Mouse (Mus musculus) heart, embryonic 15.5 days (tissue): ENCODE results near the gene Olfr368. TPM values are rescaled to one million over a fixed set of nuclear protein-coding genes. Genes with fewer than 3 reads are reported as not detected.

Source experiments
- ATAC-seq: fragments of 200-750 bp; cut with Nextera tagmentation; replicated peaks from 2 replicates; pipeline ENCODE4 v1.8.0; 2017; ENCODE audit warnings: low read depth, moderate TSS enrichment; ENCODE audit not compliant: insufficient number of reproducible peaks, insufficient read depth, low FRiP score
- H3K27ac ChIP-seq: fragments of 300-500 bp; sonication (generic); 2 replicates; pipeline ENCODE4 v1.5.1; 2015; ENCODE audit warnings: mild to moderate bottlenecking, inconsistent platforms
- H3K27me3 ChIP-seq: fragments of 300-500 bp; sonication (generic); 2 replicates; pipeline ENCODE4 v1.6.1; 2015; ENCODE audit warnings: inconsistent platforms
- H3K36me3 ChIP-seq: fragments of 300-500 bp; sonication (generic); 2 replicates; pipeline ENCODE4 v1.6.1; 2015; ENCODE audit warnings: mild to moderate bottlenecking, inconsistent platforms
- H3K4me1 ChIP-seq: fragments of 300-500 bp; sonication (generic); replicated peaks from 2 replicates; pipeline ENCODE4 v1.6.1; 2015; ENCODE audit warnings: inconsistent platforms
- H3K4me2 ChIP-seq: fragments of 300-500 bp; sonication (generic); 2 replicates; pipeline ENCODE4 v1.6.1; 2015; ENCODE audit warnings: inconsistent platforms, mild to moderate bottlenecking, moderate library complexity
- H3K4me3 ChIP-seq: fragments of 300-500 bp; sonication (generic); 2 replicates; pipeline ENCODE4 v1.5.1; 2015; ENCODE audit warnings: mild to moderate bottlenecking, inconsistent platforms
- H3K9ac ChIP-seq: fragments of 300-500 bp; sonication (generic); 2 replicates; pipeline ENCODE4 v1.6.1; 2015; ENCODE audit warnings: mild to moderate bottlenecking, inconsistent platforms
- H3K9me3 ChIP-seq: fragments of 300-500 bp; sonication (generic); replicated peaks from 2 replicates; pipeline ENCODE4 v1.6.1; 2016; ENCODE audit warnings: inconsistent platforms
- WGBS: fragments of 180-500 bp; shearing (Covaris S2); methylation state at CpG from one replicate; pipeline ENCODE4 v1.1.7; 2015; ENCODE audit warnings: mixed read lengths; 5-methylcytosine and 5-hydroxymethylcytosine counted together
- polyA plus RNA-seq: library from polyadenylated mRNA; unstranded; fragments of >200 nt; fragmentation: Nextera tagmentation; extraction: Ambion mirVana; gene quantifications from 2 replicates; pipeline ENCODE4 v1.2.1, GENCODE M21; 2015

The Olfr368 gene
- not detected in 2 replicates for polyA plus RNA-seq

DNA sequence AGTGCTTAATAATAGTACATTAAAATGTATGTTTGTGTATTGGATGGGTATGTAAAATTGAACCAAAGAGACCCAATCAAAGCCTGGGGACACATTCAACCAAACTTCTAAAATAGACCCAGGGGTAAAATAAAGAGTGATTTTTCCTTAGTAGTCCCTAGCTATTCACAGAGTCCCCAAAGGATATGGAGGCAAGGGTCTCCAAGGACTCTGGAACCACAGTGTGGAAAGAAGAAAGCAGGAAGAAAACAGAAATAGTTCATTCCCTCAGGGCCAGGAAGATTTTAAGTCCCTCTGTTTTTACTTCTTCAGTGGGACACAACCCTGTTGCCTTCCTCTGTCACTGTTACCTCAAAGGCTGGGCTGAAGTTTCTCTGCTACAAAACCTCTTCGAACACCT lies at the start of gene Olfr368:
Gene Olfr368 (plus strand): TSS at position 301 of the 400 bp plus-strand sequence.
- no peak for ATAC-seq
- WGBS = 81% methylated on average over 1 of the region's 1 CpGs
- no peaks in the 10 kb centered on the region for H3K9me3 ChIP-seq
- no peak within 1 kb of the TSS for H3K4me2 ChIP-seq
- no peaks in the 10 kb centered on the region for H3K4me1 ChIP-seq
- H3K36me3 ChIP-seq = no peaks in the 10 kb centered on the region
- H3K9ac ChIP-seq = no peak within 1 kb of the TSS
- H3K4me3 ChIP-seq = no peak within 1 kb of the TSS
- no peaks in the 10 kb centered on the region for H3K27me3 ChIP-seq
- no peak within 1 kb of the TSS for H3K27ac ChIP-seq

GRCm38 (mm10) chr2:37333321-37333720 lies 7.0 kb downstream of the Olfr368 start:
- ATAC-seq = no peak
- no peak overlapping the region for H3K4me2 ChIP-seq
- H3K4me1 ChIP-seq = no peaks in the 10 kb centered on the region
- H3K27ac ChIP-seq = no peak overlapping the region
- no peak overlapping the region for H3K4me3 ChIP-seq
- no peak overlapping the region for H3K9ac ChIP-seq
- H3K9me3 ChIP-seq = no peaks in the 10 kb centered on the region
- H3K27me3 ChIP-seq = no peaks in the 10 kb centered on the region
- WGBS = 69% methylated on average over 2 of the region's 2 CpGs
- no peaks in the 10 kb centered on the region for H3K36me3 ChIP-seq

DNA sequence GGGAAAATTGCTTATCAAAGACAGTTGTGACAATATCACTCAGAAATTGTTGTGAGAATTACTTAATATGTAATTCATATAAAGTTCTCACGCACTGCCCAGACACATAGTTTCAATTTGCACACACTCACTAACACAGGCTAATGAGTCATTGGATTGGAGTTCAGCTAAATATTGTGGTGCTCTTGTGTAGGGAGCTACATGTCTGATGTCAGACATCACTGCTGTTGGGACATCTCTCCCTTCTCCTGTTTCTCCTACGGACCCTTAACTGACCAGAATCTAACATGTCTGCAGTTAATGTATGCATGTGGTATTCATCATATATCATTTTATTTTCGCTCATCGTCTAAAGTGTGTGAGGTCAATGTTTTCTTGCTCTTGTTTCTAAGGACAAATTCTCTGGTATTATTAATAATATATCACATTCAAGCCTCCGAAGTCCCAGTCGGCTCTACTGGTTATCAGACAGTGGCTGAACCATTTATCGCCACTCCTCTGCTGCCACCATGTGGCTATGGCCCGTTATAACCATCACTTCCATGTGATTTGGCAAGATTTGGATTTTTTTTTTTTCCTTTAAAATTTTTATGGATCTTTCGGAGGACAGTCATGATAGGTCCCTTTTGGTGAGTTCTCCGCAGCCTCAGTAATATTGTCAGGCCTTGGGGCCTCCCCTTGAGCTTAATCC lies 12.3 kb downstream of the Olfr368 start:
- WGBS = 50% methylated on average over 10 of the region's 10 CpGs
- H3K4me1 ChIP-seq = no peaks in the 10 kb centered on the region
- no peak overlapping the region for H3K4me3 ChIP-seq
- no peak overlapping the region for H3K4me2 ChIP-seq
- ATAC-seq = no peak
- H3K9me3 ChIP-seq = no peaks in the 10 kb centered on the region
- no peaks in the 10 kb centered on the region for H3K27me3 ChIP-seq
- no peak overlapping the region for H3K9ac ChIP-seq
- H3K27ac ChIP-seq = no peak overlapping the region
- H3K36me3 ChIP-seq = no peaks in the 10 kb centered on the region

DNA sequence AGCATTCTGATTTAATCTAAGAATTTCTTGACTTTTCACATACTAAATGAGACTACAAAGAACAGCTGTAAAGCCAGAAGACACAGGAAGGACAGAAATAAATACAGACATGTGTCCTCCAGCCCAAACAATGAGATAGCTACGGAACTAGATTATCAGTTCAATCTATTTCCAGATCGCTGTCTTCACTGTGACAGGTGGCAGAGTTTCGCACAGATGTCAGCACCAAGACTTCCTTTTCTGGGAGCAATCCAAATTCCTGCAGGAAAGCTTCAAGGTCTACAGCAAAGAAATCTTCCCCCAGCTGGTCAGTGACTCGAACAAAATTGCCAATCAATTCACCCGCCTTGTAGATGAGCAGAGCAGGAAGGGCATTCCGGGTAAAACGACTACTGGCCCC lies 25.4 kb downstream of the Olfr368 start:
- no peak overlapping the region for H3K27ac ChIP-seq
- H3K9ac ChIP-seq = no peak overlapping the region
- WGBS = 79% methylated on average over 7 of the region's 7 CpGs
- H3K36me3 ChIP-seq = peaks cover 60% of the 10 kb centered on the region
- no peaks in the 10 kb centered on the region for H3K27me3 ChIP-seq
- H3K4me3 ChIP-seq = no peak overlapping the region
- H3K4me2 ChIP-seq = no peak overlapping the region
- no peak for ATAC-seq
- H3K9me3 ChIP-seq = no peaks in the 10 kb centered on the region
- H3K4me1 ChIP-seq = no peaks in the 10 kb centered on the region

GRCm38 (mm10) chr2:37355571-37355970 lies 29.3 kb downstream of the Olfr368 start:
- Histone ChIP-seq H3K4me3 (no peak overlapping the region), H3K9me3 (no peaks in the 10 kb centered on the region), H3K4me1 (peaks cover 10% of the 10 kb centered on the region), H3K27ac (no peak overlapping the region), H3K27me3 (no peaks in the 10 kb centered on the region), H3K36me3 (peaks cover 56% of the 10 kb centered on the region), H3K9ac (no peak overlapping the region), H3K4me2 (no peak overlapping the region)
- WGBS = 88% methylated on average over 5 of the region's 5 CpGs
- no peak for ATAC-seq

- peak; percentile 99 for ATAC-seq
- Histone ChIP-seq H3K27me3 (no peaks in the 10 kb centered on the region), H3K4me2 (peak within 1 kb of the TSS; percentile 79), H3K36me3 (peaks cover 28% of the 10 kb centered on the region), H3K4me3 (peak within 1 kb of the TSS; percentile 96), H3K9me3 (no peaks in the 10 kb centered on the region), H3K27ac (peak within 1 kb of the TSS; percentile 100), H3K9ac (peak within 1 kb of the TSS; percentile 82), H3K4me1 (peaks cover 10% of the 10 kb centered on the region)
- WGBS = under 1% methylated on average over 42 of the region's 42 CpGs
These were observed 32.6 kb downstream of the Olfr368 start, which contains the start of gene Pdcl for GRCm38 (mm10) chr2:37358633-37359540. Gene Pdcl (minus strand): TSS chr2:37359332.

DNA sequence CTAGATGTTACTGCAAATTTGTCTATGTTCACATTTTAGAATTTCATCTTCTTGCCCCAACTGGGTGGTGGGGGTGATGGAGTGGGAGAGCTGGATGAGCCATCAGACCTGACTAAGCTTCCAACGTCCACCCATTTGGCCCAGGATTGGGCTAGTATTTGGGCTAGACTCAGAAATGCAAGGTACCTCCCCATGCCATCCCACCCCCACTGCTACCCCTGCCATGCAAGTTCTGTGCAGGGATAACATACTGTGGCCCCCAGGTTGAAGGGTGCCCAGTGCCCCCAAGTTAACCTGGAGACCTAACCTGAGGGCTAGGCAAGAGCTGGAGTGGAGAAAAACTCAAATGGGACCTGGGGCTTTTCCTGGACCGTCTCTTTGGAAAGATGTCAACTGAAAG lies 33.6 kb downstream of the Olfr368 start:
- Histone ChIP-seq H3K27me3 (no peaks in the 10 kb centered on the region), H3K4me2 (peak overlapping the region; percentile 79), H3K27ac (no peak overlapping the region), H3K9me3 (no peaks in the 10 kb centered on the region), H3K36me3 (peaks cover 19% of the 10 kb centered on the region), H3K9ac (no peak overlapping the region), H3K4me3 (no peak overlapping the region), H3K4me1 (peaks cover 10% of the 10 kb centered on the region)
- 87% methylated on average over 2 of the region's 2 CpGs for WGBS
- no peak for ATAC-seq

- H3K36me3 ChIP-seq = peaks cover 23% of the 10 kb centered on the region
- 80% methylated on average over 2 of the region's 2 CpGs for WGBS
- no peak overlapping the region for H3K4me2 ChIP-seq
These were observed 44.3 kb downstream of the Olfr368 start for GRCm38 (mm10) chr2:37370651-37371050.

DNA sequence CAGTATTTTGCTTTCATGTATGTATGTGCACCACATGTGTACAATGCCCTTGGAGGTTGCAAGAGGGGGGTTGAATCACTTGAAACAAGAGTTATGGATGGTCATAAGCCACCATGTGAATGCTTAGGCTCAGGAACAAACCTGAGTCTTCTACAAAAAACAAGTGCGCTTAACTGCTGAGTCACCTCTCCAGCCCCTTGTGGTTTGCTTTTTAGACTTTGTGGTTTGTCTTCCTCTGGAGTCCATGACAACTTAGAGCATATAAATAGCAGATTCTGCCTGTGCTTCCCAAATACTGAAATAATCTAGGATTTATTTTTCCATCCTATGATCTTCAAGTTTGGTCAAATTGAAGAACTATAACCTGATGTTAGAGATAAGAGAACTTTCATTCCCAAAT lies 49.7 kb downstream of the Olfr368 start:
- H3K36me3 ChIP-seq = peaks cover 42% of the 10 kb centered on the region

More at GRCm38 (mm10) chr2:37370651-37371050, 44.3 kb downstream of the Olfr368 start:
- no peaks in the 10 kb centered on the region for H3K9me3 ChIP-seq
- no peak for ATAC-seq
- H3K27me3 ChIP-seq = no peaks in the 10 kb centered on the region
- no peak overlapping the region for H3K27ac ChIP-seq
- H3K4me3 ChIP-seq = no peak overlapping the region
- H3K9ac ChIP-seq = no peak overlapping the region
- no peaks in the 10 kb centered on the region for H3K4me1 ChIP-seq

DNA sequence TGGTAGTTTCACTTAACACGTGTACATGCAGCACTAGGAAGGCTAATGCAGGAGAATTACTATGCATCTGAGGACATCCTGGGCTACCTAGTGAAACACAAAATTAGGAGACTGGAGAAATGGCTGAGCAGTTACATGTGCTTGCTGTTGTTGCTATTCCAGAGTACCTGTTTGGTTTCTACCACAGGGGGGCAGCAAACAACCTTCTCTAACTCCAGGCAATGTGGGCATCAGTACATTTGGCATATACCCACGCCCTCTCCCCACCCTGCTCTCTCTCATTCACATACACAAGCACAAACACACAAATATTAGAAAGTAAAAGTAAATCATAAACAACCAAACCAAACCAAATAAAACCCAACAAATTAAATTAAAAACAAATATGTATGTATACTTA lies 53.9 kb downstream of the Olfr368 start:
- H3K27me3 ChIP-seq = no peaks in the 10 kb centered on the region
- WGBS = 58% methylated on average over 2 of the region's 2 CpGs
- no peak for ATAC-seq
- H3K36me3 ChIP-seq = peaks cover 45% of the 10 kb centered on the region
- H3K9me3 ChIP-seq = no peaks in the 10 kb centered on the region
- H3K27ac ChIP-seq = no peak overlapping the region
- H3K4me1 ChIP-seq = no peaks in the 10 kb centered on the region
- no peak overlapping the region for H3K4me3 ChIP-seq
- H3K4me2 ChIP-seq = no peak overlapping the region
- H3K9ac ChIP-seq = no peak overlapping the region

More for the DNA sequence above, 49.7 kb downstream of the Olfr368 start:
- Histone ChIP-seq H3K27me3 (no peaks in the 10 kb centered on the region), H3K4me3 (no peak overlapping the region), H3K4me2 (no peak overlapping the region), H3K4me1 (no peaks in the 10 kb centered on the region), H3K9ac (no peak overlapping the region), H3K9me3 (no peaks in the 10 kb centered on the region), H3K27ac (no peak overlapping the region)
- whole genome bisulfite sequencing = 88% methylated on average over 1 of the region's 1 CpGs
- ATAC-seq = no peak
